Mouse (Mus musculus): ENCODE data around the gene Mylpf. TPM values are rescaled to one million over a fixed set of nuclear protein-coding genes. Genes with fewer than 3 reads are reported as not detected.

The Mylpf gene
- polyA plus RNA-seq, 1 experiment from 2014 or later: 6.9 TPM

DNA sequence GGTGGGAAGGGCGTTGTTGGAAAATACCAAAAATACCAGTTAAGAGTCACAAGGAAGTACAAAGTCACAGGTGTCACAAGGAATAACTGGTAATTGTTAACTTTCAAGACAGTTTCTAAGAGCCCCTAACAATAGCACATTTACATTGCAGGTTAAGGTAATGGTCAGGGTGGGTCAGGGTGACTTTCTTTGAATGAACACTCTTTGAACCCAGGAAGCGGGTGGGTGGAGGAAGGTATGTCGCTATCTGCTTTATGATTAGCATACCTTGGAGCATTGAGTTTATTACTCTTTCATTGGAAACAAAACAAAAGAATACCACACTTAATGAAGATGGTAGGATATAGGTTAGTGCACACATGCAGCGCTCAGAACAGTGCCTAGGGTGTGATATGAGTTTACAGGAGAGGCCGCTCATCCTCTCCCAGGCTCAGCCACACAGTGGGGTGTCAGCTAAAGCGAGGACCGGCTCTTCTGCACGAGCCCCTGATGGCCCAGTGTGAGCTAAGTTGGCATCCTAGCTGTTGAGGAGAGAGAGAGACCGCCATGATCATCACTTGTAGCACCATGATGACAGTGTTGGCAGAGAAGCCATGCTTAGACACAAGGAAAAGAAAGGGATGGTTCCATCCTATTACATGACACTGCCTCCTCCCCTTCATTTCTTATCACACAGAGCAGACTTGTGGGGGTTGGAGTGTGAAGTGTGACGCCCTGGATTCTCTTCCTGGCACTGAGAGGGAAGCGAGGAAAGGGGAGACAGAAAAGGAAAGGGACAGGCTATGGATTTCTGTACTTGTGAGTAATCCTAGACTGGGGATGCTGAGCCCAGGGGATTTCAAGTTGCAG is 16.7 kb downstream of the Mylpf start:
- H3K27me3 ChIP-seq: no peaks in the 10 kb centered on the region
- CTCF ChIA-PET: no interaction called here
- no peak for ATAC-seq
- POLR2A ChIA-PET: no interaction called here
- TF ChIP-seq CTCF (IDR thresholded peaks at IDR 0.05): no peak
- in situ Hi-C loops (cut with MboI; ENCODE audit: low pct_unique_long_range_greater_than_20kb): no loop called here
- no peak for DNase-seq (ENCODE audit: low read depth, low spot score)

DNA sequence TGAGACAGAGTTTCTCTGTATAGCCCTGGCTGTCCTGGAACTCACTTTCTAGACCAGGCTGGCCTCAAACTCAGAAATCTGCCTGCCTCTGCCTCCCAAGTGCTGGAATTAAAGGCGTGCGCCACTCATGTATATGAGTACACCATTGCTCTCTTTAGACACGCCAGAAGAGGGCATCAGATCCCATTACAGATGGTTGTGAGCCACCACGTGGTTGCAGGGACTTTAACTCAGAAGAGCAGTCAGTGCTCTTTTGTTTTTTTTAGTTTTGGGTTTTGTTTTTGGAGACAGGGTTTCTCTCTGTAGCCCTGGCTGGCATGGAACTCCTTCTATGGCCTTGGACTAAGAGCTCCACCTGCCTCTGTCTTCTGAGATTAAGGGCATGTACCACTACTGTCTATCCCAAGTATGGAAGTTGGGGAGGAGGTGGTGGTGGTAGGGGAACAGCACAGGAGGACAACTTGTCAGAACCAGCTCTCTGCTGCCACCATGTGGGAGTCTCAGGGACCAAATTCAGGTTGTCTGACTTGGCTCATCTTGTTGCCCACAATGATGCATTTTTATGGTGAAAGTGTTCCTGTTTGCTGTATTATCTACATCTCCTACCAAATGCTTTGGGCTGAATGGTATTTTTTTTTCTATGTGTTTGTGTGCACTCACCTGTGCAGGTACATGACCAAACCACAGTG is 20.1 kb downstream of the Mylpf start:
- POLR2A ChIA-PET: interaction anchor here (0.7 kb wide), 1 partner anchor 18 kb away, joined by 3 read pairs; no protein-coding TSS in a partner anchor
- TF ChIP-seq CTCF (IDR thresholded peaks at IDR 0.05): peak; percentile 87
- ATAC-seq (peak; percentile 33), DNase-seq (ENCODE audit: low read depth, low spot score) (no peak)
- in situ Hi-C loops (cut with MboI; ENCODE audit: low pct_unique_long_range_greater_than_20kb): no loop called here
- H3K27me3 ChIP-seq: no peaks in the 10 kb centered on the region
- CTCF ChIA-PET: interaction anchor here (0.6 to 5.0 kb wide), 4 partner anchors 9 to 18 kb away, joined by 3 to 27 read pairs (median 13); no protein-coding TSS in a partner anchor

DNA sequence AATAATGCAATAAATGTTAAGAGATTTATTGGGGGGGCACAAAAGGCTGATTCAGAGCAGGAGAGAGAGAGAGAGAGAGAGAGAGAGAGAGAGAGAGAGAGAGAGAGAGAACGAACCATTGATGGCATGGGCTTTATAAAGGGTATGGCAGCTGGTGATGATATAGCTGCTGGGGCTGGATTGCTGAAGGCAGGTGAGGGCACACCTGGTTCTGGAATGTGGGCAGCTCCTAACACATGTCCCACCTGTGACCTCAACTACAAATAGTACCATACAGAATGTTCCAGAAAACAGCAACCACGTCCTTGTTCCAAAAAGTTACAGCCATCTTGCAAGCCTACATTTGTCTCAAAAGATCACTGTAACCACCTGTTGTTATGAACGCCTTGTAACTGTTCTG is 22.7 kb downstream of the Mylpf start:
- no peak for ATAC-seq
- in situ Hi-C loops (cut with MboI; ENCODE audit: low pct_unique_long_range_greater_than_20kb): no loop called here
- ChIA-PET POLR2A (interaction anchor here (0.5 to 1.6 kb wide), 4 partner anchors 9 to 1012 kb away, joined by 3 read pairs; no protein-coding TSS in a partner anchor), CTCF (interaction anchor here (5.0 kb wide), 1 partner anchor 17 kb away, joined by 27 read pairs; no protein-coding TSS in a partner anchor)
- no peak for TF ChIP-seq CTCF (IDR thresholded peaks at IDR 0.05)
- no peaks in the 10 kb centered on the region for H3K27me3 ChIP-seq
- no peak for DNase-seq (ENCODE audit: low read depth, low spot score)

DNA sequence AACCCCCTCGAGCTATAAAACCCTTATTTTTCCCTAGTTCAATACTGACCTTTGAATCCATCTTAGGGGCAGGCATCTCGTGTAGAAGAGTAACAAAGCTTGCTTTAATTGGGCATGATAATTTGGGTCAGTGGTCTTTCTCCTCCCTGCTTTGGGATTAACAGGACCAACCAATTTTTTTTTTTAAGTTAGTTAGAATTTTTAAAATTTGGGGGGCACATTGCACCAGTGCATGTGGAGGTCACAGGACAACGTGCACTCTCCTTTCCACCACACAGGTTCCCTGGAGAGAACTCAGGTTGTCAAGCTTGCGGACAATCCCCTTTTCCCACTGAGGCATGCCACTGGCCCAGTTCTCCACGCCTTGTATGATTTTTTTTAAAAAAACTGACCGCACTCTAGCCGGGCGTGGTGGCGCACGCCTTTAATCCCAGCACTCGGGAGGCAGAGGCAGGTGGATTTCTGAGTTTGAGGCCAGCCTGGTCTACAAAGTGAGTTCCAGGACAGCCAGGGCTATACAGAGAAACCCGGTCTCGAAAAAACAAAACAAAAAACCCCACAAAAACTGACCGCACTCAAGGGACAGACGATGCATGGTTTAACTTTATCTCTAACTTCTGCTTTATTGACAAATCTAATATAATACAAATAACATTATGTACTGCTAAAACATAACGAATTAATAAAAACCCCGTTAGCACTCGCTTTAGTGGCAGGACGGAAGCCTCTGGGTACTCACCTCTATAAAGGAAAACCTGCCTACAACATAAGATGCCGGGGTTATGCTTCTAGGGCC is 23.3 kb downstream of the Mylpf start:
- CTCF ChIA-PET: interaction anchor here (5.0 kb wide), 1 partner anchor 18 kb away, joined by 27 read pairs; no protein-coding TSS in a partner anchor
- no peaks in the 10 kb centered on the region for H3K27me3 ChIP-seq
- TF ChIP-seq CTCF (IDR thresholded peaks at IDR 0.05): no peak
- POLR2A ChIA-PET: interaction anchor here (0.5 to 1.6 kb wide), 4 partner anchors 10 to 1013 kb away, joined by 3 read pairs; no protein-coding TSS in a partner anchor
- DNase-seq (ENCODE audit: low read depth, low spot score) (no peak), ATAC-seq (peak; percentile 14)
- in situ Hi-C loops (cut with MboI; ENCODE audit: low pct_unique_long_range_greater_than_20kb): no loop called here

DNA sequence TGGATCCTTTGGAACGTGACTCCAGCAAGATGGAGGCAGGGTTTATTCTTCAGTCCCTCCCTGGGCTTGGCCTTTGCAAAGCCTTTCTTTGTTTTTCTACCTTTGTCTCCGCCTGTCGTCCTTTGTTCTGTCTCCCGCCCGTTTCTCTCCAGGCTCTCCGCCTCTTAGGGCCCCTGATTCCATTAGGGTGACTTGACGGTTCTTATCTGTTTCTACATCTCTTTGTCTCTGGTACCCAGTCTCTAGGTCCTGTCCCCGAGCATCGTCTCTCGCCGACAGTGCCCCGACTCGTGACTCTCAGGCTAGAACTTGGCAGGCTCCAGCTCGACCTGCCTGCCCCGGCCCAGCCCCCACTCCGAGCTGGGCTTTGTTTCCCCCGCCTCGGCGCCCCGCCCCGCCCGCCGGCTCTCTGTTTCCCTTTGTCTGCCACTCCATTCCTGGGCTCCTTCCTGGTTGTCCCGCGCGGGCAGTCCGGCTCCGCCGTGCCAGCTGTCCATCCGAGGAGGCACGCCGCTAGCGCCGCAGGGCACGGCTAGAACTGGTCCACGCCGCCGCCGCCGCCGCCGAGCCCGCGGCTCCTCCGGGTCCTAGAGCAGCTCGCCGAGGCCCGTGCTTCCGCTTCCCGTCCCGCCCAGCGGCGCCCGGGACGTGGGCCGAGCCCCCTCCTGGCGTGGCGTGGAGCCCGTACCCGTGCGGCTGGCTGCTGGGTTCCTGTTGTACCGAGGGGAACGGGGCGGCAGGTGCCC is 24.1 kb downstream of the Mylpf start, which contains the start of the genes Zfp553 and Sept1:
Gene Zfp553, plus strand, starts transcription at position 440 of the 746 bp plus-strand sequence.
Gene Sept1, minus strand, starts transcription at position 509 of the 746 bp plus-strand sequence.
- ATAC-seq (peak; percentile 78), DNase-seq (ENCODE audit: low read depth, low spot score) (no peak)
- POLR2A ChIA-PET: no interaction called here
- in situ Hi-C loops (cut with MboI; ENCODE audit: low pct_unique_long_range_greater_than_20kb): no loop called here
- CTCF ChIA-PET: no interaction called here
- no peak for TF ChIP-seq CTCF (IDR thresholded peaks at IDR 0.05)
- no peaks in the 10 kb centered on the region for H3K27me3 ChIP-seq

DNA sequence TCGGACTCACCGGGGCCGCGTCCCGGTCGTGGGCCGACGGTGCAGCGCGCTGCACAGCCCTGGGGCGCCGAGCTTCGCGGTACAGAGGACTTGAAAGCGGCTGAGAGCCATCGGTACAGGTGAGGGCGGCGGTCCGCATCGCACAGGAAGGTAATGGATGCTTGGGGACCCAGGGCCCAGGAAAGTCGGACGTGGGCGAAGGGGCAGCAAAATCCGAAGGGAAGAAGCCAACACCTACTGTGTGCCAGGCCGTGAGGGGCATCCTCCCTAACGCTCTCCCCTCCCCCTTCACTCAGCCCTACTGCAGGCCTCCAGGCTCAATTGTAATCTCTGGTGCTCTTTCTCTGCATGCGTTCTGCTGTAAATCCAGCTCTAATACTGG is 24.7 kb downstream of the Mylpf start:
- no peak for TF ChIP-seq CTCF (IDR thresholded peaks at IDR 0.05)
- H3K27me3 ChIP-seq: no peaks in the 10 kb centered on the region
- ATAC-seq (peak; percentile 37), DNase-seq (ENCODE audit: low read depth, low spot score) (no peak)
- in situ Hi-C loops (cut with MboI; ENCODE audit: low pct_unique_long_range_greater_than_20kb): no loop called here
- CTCF ChIA-PET: no interaction called here
- POLR2A ChIA-PET: no interaction called here

DNA sequence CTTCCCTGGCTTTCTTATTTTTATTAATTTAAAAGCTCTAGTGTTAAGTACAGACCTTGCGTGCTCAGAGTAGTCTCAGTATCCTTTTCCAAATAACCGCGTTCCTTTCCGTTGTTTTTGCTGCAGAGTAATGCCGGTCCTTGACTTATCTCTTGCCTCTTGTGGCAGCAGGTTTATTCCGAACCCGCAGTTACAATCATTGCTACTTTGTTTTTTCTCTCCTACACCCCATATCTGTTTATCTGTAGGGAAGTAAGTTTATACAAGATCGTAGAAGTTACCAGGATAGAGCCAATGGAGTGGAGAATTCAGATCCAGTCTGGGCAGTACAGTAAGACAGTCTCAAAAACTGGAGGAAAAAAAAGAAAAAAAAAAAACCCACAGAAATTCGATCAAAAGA is 25.1 kb downstream of the Mylpf start:
- ChIA-PET CTCF (no interaction called here), POLR2A (no interaction called here)
- ATAC-seq (no peak), DNase-seq (ENCODE audit: low read depth, low spot score) (no peak)
- no peak for TF ChIP-seq CTCF (IDR thresholded peaks at IDR 0.05)
- in situ Hi-C loops (cut with MboI; ENCODE audit: low pct_unique_long_range_greater_than_20kb): no loop called here
- no peaks in the 10 kb centered on the region for H3K27me3 ChIP-seq

DNA sequence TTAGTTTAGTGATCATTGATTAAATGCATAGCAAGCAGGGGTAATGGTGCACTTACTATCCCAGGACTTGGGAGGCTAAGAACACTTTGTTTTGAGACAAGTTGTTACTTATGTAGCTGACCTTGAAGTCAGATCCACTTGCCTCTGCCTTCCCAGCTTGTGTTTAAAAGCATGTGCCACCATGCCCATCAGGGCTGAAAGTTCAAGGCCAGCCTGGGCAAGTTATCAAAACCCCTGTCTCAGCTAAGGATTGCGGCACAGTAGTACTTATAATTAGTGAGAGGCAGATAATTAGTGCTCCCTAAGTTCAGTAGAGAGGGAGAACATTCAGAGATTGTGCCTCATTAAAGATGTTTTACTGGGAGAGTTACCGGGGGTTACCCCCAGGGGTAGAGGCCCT is 26.1 kb downstream of the Mylpf start:
- CTCF ChIA-PET: no interaction called here
- TF ChIP-seq CTCF (IDR thresholded peaks at IDR 0.05): no peak
- no peak for ATAC-seq
- POLR2A ChIA-PET: interaction anchor here (0.6 to 1.6 kb wide), 2 partner anchors 9 to 30 kb away, joined by 4 to 5 read pairs; partner anchors contain the start of gene Zfp771
- no peaks in the 10 kb centered on the region for H3K27me3 ChIP-seq
- DNase-seq (ENCODE audit: low read depth, low spot score): no peak
- in situ Hi-C loops (cut with MboI; ENCODE audit: low pct_unique_long_range_greater_than_20kb): no loop called here

DNA sequence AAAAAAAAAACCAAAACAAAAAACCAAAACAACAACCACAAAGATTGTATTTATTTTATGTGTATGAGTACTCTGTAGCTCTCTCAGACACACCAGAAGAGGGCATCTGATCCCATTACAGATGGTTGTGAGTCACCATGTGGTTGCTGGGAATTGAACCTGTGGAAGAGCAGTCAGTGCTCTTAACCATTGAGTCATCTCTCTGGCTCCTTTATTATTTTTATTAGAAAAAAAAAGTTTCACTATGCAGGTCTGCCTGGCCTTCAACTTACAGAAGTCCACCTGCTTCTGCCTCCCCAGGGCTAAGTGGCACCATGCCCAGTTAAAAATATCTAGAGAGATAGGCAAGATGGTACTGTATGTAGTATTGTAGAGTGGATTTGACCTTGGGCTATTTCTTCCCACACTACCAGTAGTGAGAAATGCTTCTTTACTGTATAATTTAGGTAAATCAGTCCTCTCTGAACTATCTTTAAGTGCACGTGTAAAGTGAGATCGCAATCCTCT is 34.7 kb downstream of the Mylpf start:
- ATAC-seq: no peak
- CTCF ChIA-PET: no interaction called here
- POLR2A ChIA-PET: no interaction called here

More for the DNA sequence above, 34.7 kb downstream of the Mylpf start:
- H3K27me3 ChIP-seq: no peaks in the 10 kb centered on the region
- TF ChIP-seq CTCF (IDR thresholded peaks at IDR 0.05): no peak
- no peak for DNase-seq (ENCODE audit: low read depth, low spot score)
- in situ Hi-C loops (cut with MboI; ENCODE audit: low pct_unique_long_range_greater_than_20kb): no loop called here
